Mouse (Mus musculus): ENCODE measurements around the gene Nf2. TPM values are rescaled to one million over a fixed set of nuclear protein-coding genes. Genes with fewer than 3 reads are reported as not detected.

Nf2 gene
- polyA plus RNA-seq, 1 experiment, result 56.1 TPM

DNA sequence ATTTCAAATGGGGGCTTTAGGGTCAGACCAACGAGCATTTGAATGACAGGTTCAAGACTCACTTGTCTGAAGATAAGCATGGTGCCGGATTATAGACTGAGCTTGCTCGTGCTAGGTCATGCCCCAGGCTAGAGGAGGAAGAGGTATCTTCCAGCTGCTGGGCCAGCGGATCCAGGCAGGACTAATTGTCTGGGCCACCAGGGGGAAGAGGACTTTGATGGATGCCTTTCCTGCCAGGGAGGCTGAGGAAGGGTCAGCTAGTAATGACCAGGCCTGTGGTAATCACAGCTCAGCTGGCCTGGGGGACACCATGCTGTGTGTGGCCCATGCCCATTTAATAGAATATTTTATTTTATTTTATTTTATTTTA, 91.6 kb downstream of the Nf2 start:
- no peaks in the 10 kb centered on the region for H3K4me1 ChIP-seq (replicated peaks; ENCODE audit: control insufficient read depth, insufficient read depth, low read length)
- H3K36me3 ChIP-seq (ENCODE audit: control insufficient read depth, insufficient read depth, low read length), result no peaks in the 10 kb centered on the region
- no peak for DNase-seq
- 83% methylated on average over 4 of the region's 4 CpGs for WGBS
- no peak overlapping the region for H3K4me3 ChIP-seq (ENCODE audit: control insufficient read depth, insufficient read depth, low read length)
- no peak for TF ChIP-seq CTCF (IDR thresholded peaks at IDR 0.05; ENCODE audit: borderline replicate concordance, control insufficient read depth, extremely low read depth, insufficient read depth, low read length, poor library complexity)
- no peak for TF ChIP-seq POLR2A (IDR thresholded peaks at IDR 0.05; ENCODE audit: control insufficient read depth, extremely low read depth, insufficient read depth, low read length, poor library complexity)
- H3K27ac ChIP-seq (ENCODE audit: control insufficient read depth, insufficient read depth, low read length), result no peak overlapping the region
- H3K27me3 ChIP-seq (ENCODE audit: control insufficient read depth, insufficient read depth, low read length), result no peaks in the 10 kb centered on the region

- DNase-seq, result no peak
- no peak for TF ChIP-seq CTCF (IDR thresholded peaks at IDR 0.05; ENCODE audit: borderline replicate concordance, control insufficient read depth, extremely low read depth, insufficient read depth, low read length, poor library complexity)
- no peak for TF ChIP-seq POLR2A (IDR thresholded peaks at IDR 0.05; ENCODE audit: control insufficient read depth, extremely low read depth, insufficient read depth, low read length, poor library complexity)
- no peaks in the 10 kb centered on the region for H3K4me1 ChIP-seq (replicated peaks; ENCODE audit: control insufficient read depth, insufficient read depth, low read length)
- H3K4me3 ChIP-seq (ENCODE audit: control insufficient read depth, insufficient read depth, low read length), result no peak overlapping the region
- no peak overlapping the region for H3K27ac ChIP-seq (ENCODE audit: control insufficient read depth, insufficient read depth, low read length)
- no peaks in the 10 kb centered on the region for H3K36me3 ChIP-seq (ENCODE audit: control insufficient read depth, insufficient read depth, low read length)
- WGBS, result 77% methylated on average over 11 of the region's 11 CpGs
- no peaks in the 10 kb centered on the region for H3K27me3 ChIP-seq (ENCODE audit: control insufficient read depth, insufficient read depth, low read length)
Measured at GRCm38 (mm10) chr11:4756984-4757788, 92.2 kb downstream of the Nf2 start.

DNA sequence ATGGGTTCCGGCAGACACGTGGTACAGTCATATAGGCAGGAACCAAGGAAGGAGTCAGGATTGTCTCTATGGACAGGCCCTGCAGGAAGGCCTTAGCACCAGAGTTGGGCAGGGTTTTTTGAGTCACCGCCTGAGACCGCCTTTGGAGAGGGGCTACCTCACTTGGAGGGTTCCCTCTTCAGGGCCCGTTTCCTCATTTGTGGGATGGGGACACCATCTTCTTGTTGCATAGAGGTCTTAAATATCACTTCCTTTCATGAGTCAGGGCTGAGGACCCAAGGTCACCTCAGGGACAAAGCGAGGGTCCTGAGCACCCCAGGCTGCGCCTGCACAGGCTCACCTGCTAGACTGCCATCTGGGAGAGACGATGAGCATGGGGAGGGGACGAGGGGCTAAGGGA, 92.9 kb downstream of the Nf2 start:
- Histone ChIP-seq H3K27me3 (ENCODE audit: control insufficient read depth, insufficient read depth, low read length) (no peaks in the 10 kb centered on the region), H3K36me3 (ENCODE audit: control insufficient read depth, insufficient read depth, low read length) (no peaks in the 10 kb centered on the region), H3K4me1 (replicated peaks; ENCODE audit: control insufficient read depth, insufficient read depth, low read length) (no peaks in the 10 kb centered on the region), H3K4me3 (ENCODE audit: control insufficient read depth, insufficient read depth, low read length) (no peak overlapping the region), H3K27ac (ENCODE audit: control insufficient read depth, insufficient read depth, low read length) (no peak overlapping the region)
- no peak for TF ChIP-seq POLR2A (IDR thresholded peaks at IDR 0.05; ENCODE audit: control insufficient read depth, extremely low read depth, insufficient read depth, low read length, poor library complexity)
- TF ChIP-seq CTCF (IDR thresholded peaks at IDR 0.05; ENCODE audit: borderline replicate concordance, control insufficient read depth, extremely low read depth, insufficient read depth, low read length, poor library complexity), result no peak
- no peak for DNase-seq
- 83% methylated on average over 9 of the region's 9 CpGs for WGBS

DNA sequence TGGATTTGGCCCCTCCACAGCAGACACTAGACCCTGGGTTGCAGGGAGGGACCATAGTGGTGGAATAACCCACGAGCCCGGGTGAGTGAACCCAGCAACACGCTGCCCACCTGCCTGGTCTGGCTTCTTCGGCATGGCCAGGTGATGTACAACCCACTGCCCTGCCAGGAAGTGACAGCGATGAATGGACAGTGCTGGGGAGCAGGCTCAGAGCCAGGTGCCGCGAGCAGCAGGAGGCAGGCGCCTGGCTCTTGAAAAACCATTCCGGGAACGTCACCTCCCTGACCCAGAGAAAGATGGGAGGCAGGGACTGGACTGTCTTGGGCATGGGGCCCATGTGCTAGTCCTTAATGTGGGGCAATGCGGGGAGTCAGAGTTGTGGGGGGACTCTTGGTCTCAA, 94.5 kb downstream of the Nf2 start:
- Histone ChIP-seq H3K36me3 (ENCODE audit: control insufficient read depth, insufficient read depth, low read length) (no peaks in the 10 kb centered on the region), H3K4me1 (replicated peaks; ENCODE audit: control insufficient read depth, insufficient read depth, low read length) (no peaks in the 10 kb centered on the region), H3K4me3 (ENCODE audit: control insufficient read depth, insufficient read depth, low read length) (no peak overlapping the region), H3K27ac (ENCODE audit: control insufficient read depth, insufficient read depth, low read length) (no peak overlapping the region), H3K27me3 (ENCODE audit: control insufficient read depth, insufficient read depth, low read length) (no peaks in the 10 kb centered on the region)
- DNase-seq, result no peak
- TF ChIP-seq CTCF (IDR thresholded peaks at IDR 0.05; ENCODE audit: borderline replicate concordance, control insufficient read depth, extremely low read depth, insufficient read depth, low read length, poor library complexity) (no peak), POLR2A (IDR thresholded peaks at IDR 0.05; ENCODE audit: control insufficient read depth, extremely low read depth, insufficient read depth, low read length, poor library complexity) (no peak)
- WGBS, result 87% methylated on average over 11 of the region's 11 CpGs

DNA sequence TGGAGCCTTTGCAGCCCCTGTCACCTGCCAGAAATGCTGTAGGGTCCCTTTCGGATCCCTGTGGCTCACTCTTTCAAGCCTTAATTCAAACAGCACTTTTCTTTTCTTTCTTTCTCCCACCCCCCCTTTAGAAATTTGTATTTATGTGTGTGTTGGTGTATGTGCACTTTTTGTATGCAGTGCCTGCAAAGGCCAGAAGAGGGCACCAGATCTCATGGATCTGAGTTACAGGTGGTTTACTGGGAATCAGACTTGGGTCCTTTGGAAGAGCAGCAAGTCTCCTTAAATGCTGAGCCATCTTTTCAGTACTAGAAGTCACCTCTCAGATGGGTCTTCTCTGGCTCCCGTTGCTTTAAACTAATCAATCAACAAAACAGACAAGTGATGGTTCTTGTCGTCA, 95.3 kb downstream of the Nf2 start:
- Histone ChIP-seq H3K4me1 (replicated peaks; ENCODE audit: control insufficient read depth, insufficient read depth, low read length) (no peaks in the 10 kb centered on the region), H3K27ac (ENCODE audit: control insufficient read depth, insufficient read depth, low read length) (no peak overlapping the region), H3K27me3 (ENCODE audit: control insufficient read depth, insufficient read depth, low read length) (no peaks in the 10 kb centered on the region; the same call in 1 of the 2 replicates), H3K36me3 (ENCODE audit: control insufficient read depth, insufficient read depth, low read length) (no peaks in the 10 kb centered on the region), H3K4me3 (ENCODE audit: control insufficient read depth, insufficient read depth, low read length) (no peak overlapping the region)
- DNase-seq, result peak; percentile 9
- TF ChIP-seq CTCF (IDR thresholded peaks at IDR 0.05; ENCODE audit: borderline replicate concordance, control insufficient read depth, extremely low read depth, insufficient read depth, low read length, poor library complexity) (no peak), POLR2A (IDR thresholded peaks at IDR 0.05; ENCODE audit: control insufficient read depth, extremely low read depth, insufficient read depth, low read length, poor library complexity) (no peak)
- WGBS, result 96% methylated on average over 3 of the region's 3 CpGs

GRCm38 (mm10) chr11:4752836-4753235, 96.5 kb downstream of the Nf2 start:
- Histone ChIP-seq H3K4me1 (replicated peaks; ENCODE audit: control insufficient read depth, insufficient read depth, low read length) (no peaks in the 10 kb centered on the region), H3K4me3 (ENCODE audit: control insufficient read depth, insufficient read depth, low read length) (no peak overlapping the region), H3K27ac (ENCODE audit: control insufficient read depth, insufficient read depth, low read length) (no peak overlapping the region), H3K36me3 (ENCODE audit: control insufficient read depth, insufficient read depth, low read length) (no peaks in the 10 kb centered on the region), H3K27me3 (ENCODE audit: control insufficient read depth, insufficient read depth, low read length) (peaks cover 3% of the 10 kb centered on the region; the same call in 1 of the 2 replicates)
- WGBS, result 54% methylated on average over 10 of the region's 10 CpGs
- no peak for DNase-seq
- TF ChIP-seq POLR2A (IDR thresholded peaks at IDR 0.05; ENCODE audit: control insufficient read depth, extremely low read depth, insufficient read depth, low read length, poor library complexity), result no peak
- no peak for TF ChIP-seq CTCF (IDR thresholded peaks at IDR 0.05; ENCODE audit: borderline replicate concordance, control insufficient read depth, extremely low read depth, insufficient read depth, low read length, poor library complexity)

Data from thymus, adult 2 months (tissue).